Mouse (Mus musculus) left cerebral cortex, adult 2 months (tissue): ENCODE results near the gene Vps52. TPM values are rescaled to one million over a fixed set of nuclear protein-coding genes. Genes with fewer than 3 reads are reported as not detected.
"Not testable (repeated sequence)": the region's sequence is repeated elsewhere in the genome, so short reads cannot be mapped to it uniquely, and the experiment has no call there.

ENCODE experiments used
- DNase-seq, 2 experiments: peaks; one replicate each; pipeline ENCODE4 v3.0.0; 2021 to 2022; ENCODE audit warnings: low spot score in 2 of 2, mixed read lengths in 1 of 2; ENCODE audit errors: extremely low spot score in 1 of 2
- H3K27ac ChIP-seq: fragments of 200-600 bp; 2 replicates; pipeline ENCODE4 v1.8.1; 2022
- H3K4me3 ChIP-seq: fragments of 200-600 bp; 2 replicates; pipeline ENCODE4 v1.8.1; 2022
- CTCF ChIP-seq: fragments of 200-600 bp; IDR thresholded peaks from 2 replicates; pipeline ENCODE4 v1.8.1; 2022; ENCODE audit warnings: antibody characterized with exemption, mild to moderate bottlenecking, moderate library complexity
- intact Hi-C: fragments of 180-260 bp; cut with DNase I; formaldehyde crosslinking; loops from one replicate; pipeline ENCODE4 v1.15.1; 2025
- total RNA-seq, 2 experiments: library from RNA; stranded (reverse); gene quantifications; 2 replicates each; pipeline ENCODE4 v1.2.3; 2021

Gene Vps52
- total RNA-seq, 2 experiments from 2014 or later, result 74.6 to 82.7 TPM

DNA sequence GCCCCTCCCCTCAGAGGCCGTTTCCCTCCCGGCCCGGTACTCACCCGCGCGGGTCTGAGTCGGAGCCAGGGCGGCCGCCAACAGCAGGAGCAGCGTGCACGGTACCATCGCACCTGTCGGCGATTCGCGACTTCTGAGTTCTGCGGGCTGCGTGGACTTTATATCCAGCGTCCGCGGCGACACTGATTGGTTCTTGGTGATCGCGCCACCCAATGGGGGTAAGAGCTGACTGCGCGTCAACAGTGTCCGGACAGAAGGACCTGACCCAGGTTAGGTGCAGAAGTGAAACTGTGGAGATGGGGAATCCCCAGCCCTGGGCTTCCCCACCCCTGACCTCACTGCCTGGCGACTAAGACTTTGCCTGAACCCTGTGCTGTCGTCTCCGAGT is 44.5 kb downstream of the Vps52 start, which contains the start of gene H2-K1:
TSS of gene H2-K1 (minus strand) at position 198 of the 388 bp plus-strand sequence.
- no peak for TF ChIP-seq CTCF
- DNase-seq, result peak; percentile 67 to 68
- no peak within 1 kb of the TSS for H3K27ac ChIP-seq
- intact Hi-C loops, result loop anchor here (5.0 kb wide), 1 partner anchor 33 kb away; no protein-coding TSS in a partner anchor
- H3K4me3 ChIP-seq, result peak within 1 kb of the TSS; percentile 50

DNA sequence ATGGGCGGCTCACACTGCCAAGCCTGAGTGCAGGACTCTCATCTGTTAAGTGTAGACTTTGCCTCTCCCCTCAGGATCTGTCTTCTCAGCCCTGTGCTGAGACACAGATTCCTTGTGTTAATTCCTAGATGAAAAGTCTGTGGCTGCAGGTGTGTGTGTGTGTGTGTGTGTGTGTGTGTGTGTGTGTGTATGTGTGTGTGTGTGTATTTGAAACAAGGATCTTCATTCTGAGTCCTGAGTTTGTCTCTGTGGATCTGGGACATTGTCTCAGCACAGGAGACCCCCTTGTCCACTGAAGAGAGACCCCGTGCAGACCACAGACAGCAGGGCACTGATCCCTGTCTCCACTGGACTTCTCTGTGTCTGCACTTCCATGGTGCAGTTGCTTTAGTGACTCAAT is 45.2 kb downstream of the Vps52 start:
- intact Hi-C loops, result loop anchor here (5.0 kb wide), 1 partner anchor 33 kb away; no protein-coding TSS in a partner anchor
- not testable (repeated sequence) for DNase-seq, H3K4me3 ChIP-seq, H3K27ac ChIP-seq

DNA sequence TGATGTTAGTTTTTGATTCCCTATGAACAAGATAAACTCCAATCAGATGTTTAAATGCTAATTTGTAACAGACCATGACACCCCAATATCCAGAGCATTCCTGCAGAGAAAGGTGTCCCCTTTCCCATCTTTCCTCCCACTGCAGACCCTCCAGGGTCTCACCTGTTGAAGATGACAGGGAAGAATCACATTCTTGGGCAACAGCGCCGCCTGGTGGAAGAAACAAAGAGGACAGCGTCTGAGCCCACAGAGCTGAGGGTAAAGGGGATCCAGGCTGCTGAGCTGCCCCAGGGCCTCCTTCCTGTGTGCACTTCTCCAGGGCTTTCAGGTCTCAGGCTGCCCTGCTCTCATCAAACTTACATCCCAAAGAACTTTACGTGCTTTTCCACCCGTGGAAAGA is 47.8 kb downstream of the Vps52 start:
- intact Hi-C loops, result loop anchor here (5.0 kb wide), 1 partner anchor 36 kb away; no protein-coding TSS in a partner anchor
- DNase-seq, result no peak
- TF ChIP-seq CTCF, result peak; percentile 66
- Histone ChIP-seq H3K27ac (no peak overlapping the region), H3K4me3 (no peak overlapping the region)

DNA sequence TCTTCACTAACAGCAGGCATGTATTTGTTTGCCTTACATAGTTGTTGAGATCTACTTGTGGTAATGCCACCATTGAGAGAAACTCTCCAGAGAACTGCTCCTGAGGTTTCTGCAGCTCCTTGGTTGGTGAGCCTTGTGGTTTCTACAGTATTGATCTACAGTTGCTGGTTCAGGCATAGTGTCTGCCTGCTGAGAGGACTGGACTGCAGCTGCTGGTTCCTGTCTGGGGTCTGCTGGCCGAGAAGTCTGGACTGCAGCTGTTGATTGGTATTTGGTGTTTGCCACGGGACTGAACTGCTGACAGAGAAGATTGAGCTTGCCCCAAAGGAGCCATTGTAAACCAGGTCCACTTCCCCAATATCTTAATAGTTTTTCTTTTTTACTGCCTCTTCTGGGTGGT is 51.0 kb downstream of the Vps52 start:
- intact Hi-C loops, result no loop called here
- no peak for TF ChIP-seq CTCF
- DNase-seq, result no peak
- Histone ChIP-seq H3K27ac (no peak overlapping the region), H3K4me3 (no peak overlapping the region)

DNA sequence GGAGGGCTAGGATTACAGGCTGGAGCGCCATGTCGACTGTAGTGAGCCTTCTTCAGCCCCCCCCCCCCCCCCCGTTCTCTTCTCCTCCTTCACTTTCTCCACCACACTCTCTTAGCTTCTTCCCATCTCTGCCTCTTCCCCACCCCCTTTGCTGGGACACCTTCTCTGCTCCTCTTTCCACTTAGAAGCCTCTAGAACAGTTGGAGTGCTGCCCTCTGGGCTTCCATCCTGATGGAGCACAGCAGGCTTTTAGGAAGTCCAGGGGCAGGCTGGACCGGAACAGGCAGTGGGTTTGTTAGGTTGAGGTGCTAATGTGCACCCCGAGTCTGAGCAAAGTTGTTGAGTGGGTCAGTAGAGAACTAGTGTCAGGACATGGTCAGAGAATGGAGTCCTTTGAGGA is 54.5 kb downstream of the Vps52 start:
- Histone ChIP-seq H3K27ac (no peak overlapping the region), H3K4me3 (no peak overlapping the region)
- no peak for TF ChIP-seq CTCF
- no peak for DNase-seq
- intact Hi-C loops, result no loop called here

DNA sequence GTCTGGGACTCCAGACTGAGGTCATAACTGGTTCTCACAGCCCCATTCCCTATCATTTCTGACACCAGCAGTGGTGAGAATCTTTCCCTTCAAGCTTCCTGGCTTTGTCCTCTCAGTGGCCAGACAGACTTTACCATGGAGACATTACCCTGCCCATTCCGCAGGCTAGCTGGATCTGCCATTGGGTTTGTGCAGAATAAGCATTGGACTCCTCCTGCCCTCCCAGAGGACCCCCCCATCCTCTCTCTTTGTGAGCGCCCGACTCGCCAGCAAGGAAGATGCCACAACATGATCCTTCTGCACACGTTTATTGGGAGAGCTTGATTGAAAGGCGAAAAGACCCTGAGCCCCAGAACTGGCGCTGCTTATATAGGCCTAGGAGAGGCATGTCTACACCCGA is 57.8 kb downstream of the Vps52 start:
- no peak for DNase-seq
- no peak for TF ChIP-seq CTCF
- Histone ChIP-seq H3K27ac (no peak overlapping the region), H3K4me3 (no peak overlapping the region)
- intact Hi-C loops, result no loop called here

Other genes starting within 250 kb of the Vps52 start
- 10 to 100 TPM; 93.2 to 94.9 TPM for gene March2, start 237.1 kb upstream of the Vps52 start, total RNA-seq
- 100 to 1,000 TPM; 345 to 358 TPM for gene Rab11b, start 195.3 kb upstream of the Vps52 start, total RNA-seq
- 1 to 10 TPM; 3.4 to 4.3 TPM for gene Angptl4, start 174.0 kb upstream of the Vps52 start, total RNA-seq
- gene Kank3, start 145.3 kb upstream of the Vps52 start, total RNA-seq, result 10 to 100 TPM; 32.3 to 38.7 TPM
- 100 to 1,000 TPM; 600 to 661 TPM for gene Rps28, start 131.2 kb upstream of the Vps52 start, total RNA-seq
- 100 to 1,000 TPM; 190 to 211 TPM for gene Ndufa7, start 131.2 kb upstream of the Vps52 start, total RNA-seq
- 10 to 100 TPM; 19.8 to 26.8 TPM for gene Cd320, start 112.7 kb upstream of the Vps52 start, total RNA-seq
- gene Gm7029, start 82.0 kb upstream of the Vps52 start, total RNA-seq, result not detected
- gene Kifc1, start 65.2 kb upstream of the Vps52 start, total RNA-seq, result 1 to 10 TPM; 2.2 to 3.1 TPM
- not detected for gene Platr17, start 50.7 kb upstream of the Vps52 start, total RNA-seq
- gene Daxx, start 46.4 kb upstream of the Vps52 start, total RNA-seq, result 10 to 100 TPM; 25.5 to 27.7 TPM
- 10 to 100 TPM; 41.3 to 44.2 TPM for gene Tapbp, start 39.9 kb upstream of the Vps52 start, total RNA-seq
- 10 to 100 TPM; 35.8 to 36.0 TPM for gene Zbtb22, start 39.9 kb upstream of the Vps52 start, total RNA-seq
- gene Rgl2, start 26.3 kb upstream of the Vps52 start, total RNA-seq, result 10 to 100 TPM; 63.4 to 74.3 TPM
- gene Pfdn6, start 15.5 kb upstream of the Vps52 start, total RNA-seq, result 10 to 100 TPM; 93.0 to 97.6 TPM
- gene Wdr46, start 15.2 kb upstream of the Vps52 start, total RNA-seq, result 10 to 100 TPM; 14.7 to 18.4 TPM
- 1 to 10 TPM; 6.3 to 6.5 TPM for gene B3galt4, start 4.3 kb upstream of the Vps52 start, total RNA-seq
- gene Rps18, start 189 bp downstream of the Vps52 start, total RNA-seq, result 100 to 1,000 TPM; 311 to 327 TPM
- 10 to 100 TPM; 19.7 to 23.5 TPM for gene H2-K1, start 44.5 kb downstream of the Vps52 start, total RNA-seq
- gene Ring1, start 68.9 kb downstream of the Vps52 start, total RNA-seq, result 10 to 100 TPM; 34.8 to 44.9 TPM
- gene H2-Ke6, start 72.2 kb downstream of the Vps52 start, total RNA-seq, result 10 to 100 TPM; 34.4 to 41.2 TPM
- gene Slc39a7, start 75.9 kb downstream of the Vps52 start, total RNA-seq, result 100 to 1,000 TPM in 1 of 2 experiments, 10 to 100 TPM in 1; 98.6 to 104 TPM
- gene Rxrb, start 76.0 kb downstream of the Vps52 start, total RNA-seq, result 10 to 100 TPM; 84.7 to 86.2 TPM
- gene Col11a2, start 83.6 kb downstream of the Vps52 start, total RNA-seq, result 10 to 100 TPM; 11.3 to 15.2 TPM
- gene H2-Oa, start 136.5 kb downstream of the Vps52 start, total RNA-seq, result under 1 TPM in 1 of 2 experiments, not detected in 1; 0.47 TPM
- 10 to 100 TPM; 23.3 to 28.2 TPM for gene H2-DMa, start 163.7 kb downstream of the Vps52 start, total RNA-seq
- 100 to 1,000 TPM; 177 to 179 TPM for gene Brd2, start 166.8 kb downstream of the Vps52 start, total RNA-seq
- under 1 TPM; 0.56 to 0.59 TPM for gene H2-DMb2, start 187.5 kb downstream of the Vps52 start, total RNA-seq
- 1 to 10 TPM; 1.1 to 1.7 TPM for gene H2-DMb1, start 197.3 kb downstream of the Vps52 start, total RNA-seq
- gene Tap1, start 231.7 kb downstream of the Vps52 start, total RNA-seq, result 1 to 10 TPM; 2.1 to 3.4 TPM
- 1 to 10 TPM; 1.1 to 2.0 TPM for gene Psmb9, start 232.0 kb downstream of the Vps52 start, total RNA-seq
- 1 to 10 TPM; 2.0 to 3.2 TPM for gene Psmb8, start 241.9 kb downstream of the Vps52 start, total RNA-seq
- 1 to 10 TPM; 7.0 to 7.8 TPM for gene Tap2, start 247.7 kb downstream of the Vps52 start, total RNA-seq